Mouse (Mus musculus) myocyte (in vitro differentiated cells): ENCODE results near the gene Pygl.
"Not testable (repeated sequence)": the region's sequence is repeated elsewhere in the genome, so short reads cannot be mapped to it uniquely, and the experiment has no call there.

ENCODE experiments used
- CEBPB ChIP-seq: IDR thresholded peaks from 2 replicates; pipeline ENCODE4 v1.6.1; 2011; ENCODE audit warnings: mild to moderate bottlenecking, moderate library complexity; ENCODE audit not compliant: poor library complexity, insufficient read depth, severe bottlenecking
- E2F4 ChIP-seq: IDR thresholded peaks from one replicate; pipeline ENCODE4 v1.6.1; 2011; ENCODE audit warnings: mild to moderate bottlenecking, control low read depth, moderate library complexity; ENCODE audit not compliant: insufficient read depth
- MAX ChIP-seq: IDR thresholded peaks from one replicate; pipeline ENCODE4 v1.6.1; 2011; ENCODE audit warnings: low read depth, mild to moderate bottlenecking, control low read depth
- MYOD1 ChIP-seq, 3 experiments: IDR thresholded peaks; one replicate each; pipeline ENCODE4 v1.6.1; 2011; ENCODE audit warnings: control low read depth in 2 of 3, low read depth in 2 of 3, mild to moderate bottlenecking in 2 of 3, moderate library complexity in 1 of 3; ENCODE audit not compliant: insufficient read length in 2 of 3, control insufficient read depth in 1 of 3
- MYOG ChIP-seq, 3 experiments: IDR thresholded peaks; one replicate each; pipeline ENCODE4 v1.6.1; 2011; ENCODE audit warnings: control low read depth in 2 of 3, low read depth in 2 of 3, mild to moderate bottlenecking in 2 of 3; ENCODE audit not compliant: insufficient read length in 2 of 3, control insufficient read depth in 1 of 3, insufficient read depth in 1 of 3
- POLR2A ChIP-seq: IDR thresholded peaks from one replicate; pipeline ENCODE4 v1.6.1; 2011; ENCODE audit warnings: low read depth, mild to moderate bottlenecking, control low read depth, moderate library complexity; ENCODE audit not compliant: insufficient read length
- POLR2AphosphoS2 ChIP-seq: IDR thresholded peaks from one replicate; pipeline ENCODE4 v1.6.1; 2011; ENCODE audit warnings: low read depth, control low read depth; ENCODE audit not compliant: insufficient read length
- REST ChIP-seq: IDR thresholded peaks from one replicate; pipeline ENCODE4 v1.6.1; 2011; ENCODE audit warnings: mild to moderate bottlenecking, control low read depth, moderate library complexity; ENCODE audit not compliant: insufficient read depth, insufficient read length
- SRF ChIP-seq: IDR thresholded peaks from one replicate; pipeline ENCODE4 v1.6.1; 2011; ENCODE audit warnings: low read depth; ENCODE audit not compliant: control insufficient read depth, insufficient read length
- TCF12 ChIP-seq: IDR thresholded peaks from one replicate; pipeline ENCODE4 v1.6.1; 2011; ENCODE audit warnings: mild to moderate bottlenecking, control low read depth; ENCODE audit not compliant: poor library complexity, insufficient read depth, severe bottlenecking
- USF1 ChIP-seq: IDR thresholded peaks from one replicate; pipeline ENCODE4 v1.6.1; 2011; ENCODE audit warnings: low read depth, mild to moderate bottlenecking, control low read depth, moderate library complexity

- not testable (repeated sequence) for TF ChIP-seq POLR2AphosphoS2; POLR2A; TCF12; MYOG (IDR thresholded peaks at IDR 0.05; ENCODE audit: control insufficient read depth in 1 of 3, insufficient read depth in 1 of 3, insufficient read length in 2 of 3, low read depth in 2 of 3); MYOD1 (IDR thresholded peaks at IDR 0.05; ENCODE audit: control insufficient read depth in 1 of 3, insufficient read length in 2 of 3, low read depth in 2 of 3); E2F4; REST; USF1; CEBPB; SRF; MAX
Measured at GRCm38 (mm10) chr12:70144106-70144587, 87.1 kb downstream of the Pygl start.
